Mouse (Mus musculus) brain, embryonic 14.5 days (tissue): ENCODE measurements around the gene 4930544D05Rik. TPM values are rescaled to one million over a fixed set of nuclear protein-coding genes. Genes with fewer than 3 reads are reported as not detected.
"Not testable (repeated sequence)": the region's sequence is repeated elsewhere in the genome, so short reads cannot be mapped to it uniquely, and the experiment has no call there.

Source experiments
- DNase-seq: peaks from one replicate; pipeline ENCODE4 v3.0.0-alpha.2; 2011; ENCODE audit warnings: low read depth
- CTCF ChIP-seq: fragments of 200-500 bp; IDR thresholded peaks from 2 replicates; pipeline ENCODE4 v1.5.1; 2012; ENCODE audit warnings: inconsistent platforms, mild to moderate bottlenecking, moderate library complexity, borderline replicate concordance; ENCODE audit not compliant: insufficient read depth, insufficient read length; ENCODE audit errors: extremely low read depth
- POLR2A ChIP-seq: fragments of 200-500 bp; IDR thresholded peaks from 2 replicates; pipeline ENCODE4 v1.6.1; 2012; ENCODE audit warnings: mild to moderate bottlenecking, inconsistent platforms, borderline replicate concordance; ENCODE audit not compliant: poor library complexity, insufficient read depth, insufficient read length, severe bottlenecking; ENCODE audit errors: extremely low read depth
- polyA plus RNA-seq: library from polyadenylated mRNA; depleted of rRNA; stranded (reverse); fragments of >200 nt; gene quantifications from 2 replicates; pipeline ENCODE4 v1.2.3, GENCODE M21; 2012; rRNA removed

Gene 4930544D05Rik
- not detected in 2 replicates for polyA plus RNA-seq

DNA sequence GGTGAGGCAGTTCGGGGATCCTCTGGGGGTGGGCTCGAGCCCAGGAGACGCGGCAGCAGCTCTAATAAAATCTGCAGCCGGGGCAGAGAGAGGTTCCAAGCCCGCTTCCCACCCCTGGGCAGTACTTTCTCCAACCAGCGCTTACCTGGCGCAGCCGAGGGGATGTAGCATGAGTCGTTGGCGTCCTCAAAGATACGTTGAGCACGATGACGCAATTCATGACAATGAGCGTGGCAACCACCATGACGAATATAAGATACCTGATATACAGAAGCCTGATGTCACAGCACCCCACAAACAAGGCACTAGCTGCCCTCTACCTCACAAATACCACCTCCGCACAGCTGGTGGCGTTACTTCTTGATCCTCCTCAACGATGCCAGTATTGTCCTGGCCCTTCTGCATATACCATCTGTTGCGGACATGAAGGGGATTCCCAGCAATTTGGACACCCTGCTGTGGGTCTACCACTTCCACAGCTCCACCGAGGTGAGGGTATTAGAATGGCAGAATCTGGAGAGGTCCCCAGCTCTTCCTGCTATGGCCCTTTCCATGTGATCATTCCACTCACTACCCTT is at the start of gene 4930544D05Rik:
Gene 4930544D05Rik (plus strand): TSS at position 333 of the 578 bp plus-strand sequence.
- TF ChIP-seq CTCF = no peak
- TF ChIP-seq POLR2A = no peak
- no peak for DNase-seq

DNA sequence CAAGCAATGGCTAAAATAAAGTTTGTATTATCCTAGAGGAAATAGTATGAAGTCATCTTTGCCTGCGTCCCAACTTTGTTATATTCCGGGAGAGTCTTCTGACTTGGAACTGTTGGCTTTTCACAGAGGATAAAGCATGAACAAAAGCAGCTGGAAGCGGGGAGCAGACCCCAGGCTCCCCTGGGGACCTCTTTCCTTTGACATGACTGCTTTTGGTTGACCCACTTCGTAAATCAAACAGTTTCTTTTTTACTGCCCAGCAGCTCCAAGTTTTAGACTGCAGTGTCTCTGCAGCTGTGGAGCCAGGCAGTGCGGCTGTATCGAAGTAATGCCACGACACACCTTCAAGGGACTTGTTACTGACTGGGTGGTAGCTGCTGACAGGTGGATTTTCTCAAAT is 49.1 kb upstream of the 4930544D05Rik start:
- no peak for DNase-seq
- TF ChIP-seq CTCF = no peak
- TF ChIP-seq POLR2A = no peak

DNA sequence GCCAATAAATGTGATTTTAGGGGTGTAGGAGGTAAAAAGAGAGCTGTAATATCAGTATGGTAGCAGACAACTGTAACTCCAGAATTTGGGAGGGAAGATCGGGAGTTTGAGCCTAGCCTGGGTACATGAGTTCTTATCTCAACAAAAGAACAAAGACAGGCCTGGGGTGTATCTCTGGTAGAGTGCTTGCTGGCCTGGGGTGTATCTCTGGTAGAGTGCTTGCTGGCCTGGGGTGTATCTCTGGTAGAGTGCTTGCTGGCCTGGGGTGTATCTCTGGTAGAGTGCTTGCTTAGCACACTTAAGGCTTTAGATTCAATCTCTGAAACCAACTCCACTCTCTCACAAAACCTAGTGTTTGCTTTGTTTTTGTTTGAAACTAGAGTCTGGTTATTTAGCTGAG is 45.0 kb upstream of the 4930544D05Rik start:
- DNase-seq = not testable (repeated sequence)

DNA sequence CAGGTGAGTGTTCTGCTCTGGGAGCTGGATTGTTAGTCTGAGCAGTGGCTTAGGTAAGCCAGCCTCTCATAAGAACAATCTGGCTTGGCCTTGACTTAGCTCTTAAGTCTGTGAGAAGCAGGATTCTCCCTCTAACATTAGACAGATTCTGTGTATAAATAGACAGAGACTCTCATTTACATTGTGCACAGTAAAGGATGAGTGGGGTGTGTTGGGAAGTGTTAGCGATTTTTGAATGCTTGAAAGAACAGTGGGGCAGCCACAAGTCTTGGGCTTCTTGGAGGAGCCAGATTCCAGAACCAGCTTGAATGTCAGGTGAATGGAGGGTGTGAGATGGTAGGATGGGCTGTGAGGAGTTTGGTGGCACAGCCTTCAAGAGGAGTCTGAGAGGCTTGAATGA is 44.0 kb upstream of the 4930544D05Rik start:
- DNase-seq = no peak

DNA sequence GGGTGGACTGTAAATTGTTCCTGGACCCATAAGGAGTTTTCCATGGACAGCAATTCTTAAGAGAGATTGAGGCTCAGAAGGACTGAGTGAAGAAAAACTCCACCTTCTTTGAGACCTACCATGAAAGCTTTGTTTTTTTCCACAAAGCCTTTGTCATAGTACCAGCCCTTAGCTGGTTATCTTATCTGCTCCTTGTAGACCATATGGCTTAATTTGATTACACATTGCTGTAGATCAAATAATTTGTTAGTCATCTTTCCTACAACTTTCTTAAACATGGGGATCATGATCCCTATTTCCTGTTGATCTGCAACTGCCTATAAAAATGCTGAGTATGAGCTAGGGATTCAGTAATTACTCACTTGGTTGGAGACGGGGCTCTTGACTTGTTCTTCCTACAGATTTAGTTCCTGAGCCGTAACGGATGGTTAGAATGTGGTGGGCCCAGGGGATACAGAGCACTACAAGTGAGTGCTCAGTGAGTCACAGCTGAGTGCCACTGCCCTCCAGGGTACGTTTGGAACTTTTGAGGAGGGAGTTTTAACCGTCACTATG is 43.2 kb upstream of the 4930544D05Rik start:
- DNase-seq = no peak
- TF ChIP-seq CTCF (no peak), POLR2A (no peak)

More for the DNA sequence above, 44.0 kb upstream of the 4930544D05Rik start:
- TF ChIP-seq POLR2A (no peak), CTCF (no peak)

DNA sequence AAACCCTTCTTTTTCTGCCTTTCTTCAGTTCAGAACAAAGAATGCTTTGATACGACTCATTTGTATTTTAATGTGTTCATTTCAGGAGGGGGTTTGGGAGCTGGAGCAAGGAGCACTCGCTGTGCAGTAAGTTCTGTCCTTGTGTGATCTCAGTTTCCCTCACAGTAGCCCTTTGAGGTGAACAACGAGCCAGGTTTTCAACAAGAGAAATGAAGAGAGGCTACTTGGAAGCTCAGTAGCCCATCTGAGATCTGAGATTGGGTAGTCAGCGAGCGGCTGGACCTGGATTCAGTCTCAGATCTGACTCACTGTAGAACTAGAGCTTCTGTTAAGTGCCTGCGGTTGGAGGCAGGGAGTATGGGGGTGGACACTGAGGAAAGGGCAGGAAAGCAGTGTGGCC is 41.8 kb upstream of the 4930544D05Rik start:
- no peak for TF ChIP-seq CTCF
- TF ChIP-seq POLR2A = no peak
- peak; percentile 67 for DNase-seq

DNA sequence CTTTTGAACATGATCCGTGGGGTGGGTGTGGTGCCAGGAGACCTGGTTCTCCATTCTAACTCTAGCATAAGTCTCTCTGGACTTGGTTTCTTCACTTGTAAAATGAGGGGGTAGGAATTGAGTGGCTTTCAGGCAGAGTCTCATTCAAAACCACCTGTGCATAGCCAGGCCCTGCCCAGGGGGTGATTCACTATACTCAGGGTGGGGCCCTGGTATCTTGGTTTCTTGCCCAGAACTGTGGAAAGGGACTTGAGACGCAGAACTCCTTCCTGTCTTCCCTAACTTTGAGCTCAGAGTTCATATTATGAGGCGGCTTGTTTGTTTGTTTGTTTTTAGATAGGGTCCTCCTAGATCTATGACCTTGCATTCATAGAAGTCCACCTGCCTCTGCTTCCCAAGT is 38.4 kb upstream of the 4930544D05Rik start:
- TF ChIP-seq POLR2A (no peak), CTCF (no peak)
- DNase-seq = no peak

DNA sequence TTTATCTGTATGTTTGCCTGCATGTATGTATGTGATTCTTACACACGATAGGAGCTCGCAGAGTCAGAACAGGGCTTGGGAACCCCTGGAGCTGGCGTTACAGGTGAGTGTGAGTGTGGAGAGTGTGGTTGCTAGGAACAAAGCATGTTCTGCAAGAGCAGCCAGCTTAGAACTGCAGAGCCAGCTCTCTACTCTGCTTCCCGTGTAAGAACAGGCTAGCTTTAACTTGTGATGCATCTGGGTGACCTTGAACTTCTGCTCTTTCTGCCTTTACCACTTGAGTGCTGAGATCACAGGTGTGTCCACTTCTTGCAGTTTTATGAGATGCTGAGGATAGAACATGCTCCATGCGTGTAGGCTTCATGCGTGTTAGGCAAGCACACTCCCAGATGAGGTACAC is 36.7 kb upstream of the 4930544D05Rik start:
- no peak for DNase-seq

DNA sequence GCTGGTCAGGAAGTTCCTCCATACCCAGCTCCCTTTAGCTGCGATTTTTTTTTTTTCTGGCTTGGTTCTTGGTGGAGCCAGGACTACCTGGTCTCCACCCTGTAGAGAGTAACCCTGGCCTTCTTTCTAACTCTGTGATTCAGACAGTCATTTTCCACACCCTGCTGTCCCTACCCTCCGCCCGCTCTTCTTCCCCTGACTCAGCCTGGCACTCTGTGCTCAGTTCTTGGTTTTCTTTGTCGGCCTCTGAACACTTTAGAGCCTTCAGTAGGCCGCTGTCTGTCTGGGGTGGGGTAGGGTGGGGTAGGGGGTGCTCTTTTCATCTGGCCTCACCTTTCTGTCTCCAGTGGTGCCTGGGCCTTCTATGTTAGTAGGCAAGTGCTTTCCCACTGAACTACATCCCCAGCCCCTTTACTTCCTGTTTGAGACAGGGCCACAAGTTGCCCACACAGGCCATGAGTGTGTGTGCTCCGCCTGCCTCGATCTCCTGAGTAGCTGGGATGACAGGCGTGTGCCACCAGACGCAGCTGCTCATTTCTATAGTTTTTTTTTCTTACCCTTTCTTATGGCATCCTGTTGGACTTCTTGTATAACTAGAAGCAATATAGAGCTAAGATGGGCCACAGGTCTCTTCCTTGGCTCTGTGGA is 35.8 kb upstream of the 4930544D05Rik start:
- no peak for TF ChIP-seq CTCF
- TF ChIP-seq POLR2A = no peak
- no peak for DNase-seq

More for the DNA sequence above, 36.7 kb upstream of the 4930544D05Rik start:
- TF ChIP-seq CTCF = no peak
- no peak for TF ChIP-seq POLR2A

DNA sequence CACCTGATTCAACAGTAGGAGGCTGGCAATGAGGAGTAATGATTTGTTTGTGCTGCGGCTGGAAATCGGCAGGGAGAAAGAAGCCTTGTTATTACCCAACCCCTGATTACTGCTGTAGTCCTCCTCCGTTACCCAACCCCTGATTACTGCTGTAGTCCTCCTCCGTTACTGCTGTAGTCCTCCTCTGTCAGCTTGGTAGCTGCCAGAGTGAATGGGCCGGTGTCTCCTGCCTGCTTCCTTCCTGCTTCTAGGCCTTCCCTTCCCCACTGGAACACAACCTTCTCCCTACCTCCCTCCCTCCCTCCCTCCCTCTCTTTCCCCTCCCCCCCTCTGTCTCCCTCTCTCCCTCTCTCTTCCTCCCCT is 35.3 kb upstream of the 4930544D05Rik start:
- TF ChIP-seq CTCF (no peak), POLR2A (no peak)

DNA sequence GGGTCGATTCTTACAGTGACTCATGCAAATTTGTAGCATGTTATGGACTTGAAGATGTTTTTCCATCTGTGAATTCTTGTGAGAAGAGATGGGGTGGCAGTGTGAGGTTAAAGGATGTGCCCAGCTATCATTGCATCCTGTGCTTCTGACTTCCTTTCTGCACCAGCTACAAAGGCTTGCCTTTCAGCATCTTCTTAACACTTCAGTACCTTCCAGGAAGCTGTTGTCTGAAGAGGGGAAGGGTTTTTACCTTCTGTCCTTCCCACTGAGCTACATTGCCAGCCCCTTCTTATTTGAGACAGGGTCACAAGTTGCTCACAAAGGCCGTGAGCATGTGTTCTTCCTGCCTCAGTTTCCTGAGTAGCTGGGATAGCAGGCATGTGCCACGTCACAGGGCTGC is 34.7 kb upstream of the 4930544D05Rik start:
- no peak for DNase-seq
- TF ChIP-seq CTCF (no peak), POLR2A (no peak)

More for the DNA sequence above, 35.3 kb upstream of the 4930544D05Rik start:
- DNase-seq = no peak

DNA sequence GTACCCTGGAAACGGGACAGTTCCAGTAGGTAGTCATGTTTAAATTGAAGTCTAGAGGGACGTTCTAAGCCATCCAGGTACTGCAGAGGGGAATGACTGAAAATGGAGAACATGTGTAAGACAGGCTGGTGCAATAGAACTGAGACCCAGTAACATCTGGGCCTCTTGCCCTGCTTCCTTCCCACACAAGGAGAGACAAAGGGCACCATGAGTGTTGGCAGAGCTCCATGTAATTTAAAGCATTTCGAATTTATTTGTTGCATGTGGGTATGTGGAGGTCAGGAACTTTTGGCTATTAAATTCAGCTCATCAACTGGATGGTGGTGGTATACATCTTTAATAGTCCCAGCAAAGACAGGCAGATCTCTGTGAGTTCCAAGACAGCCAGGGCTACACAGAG is 33.5 kb upstream of the 4930544D05Rik start:
- no peak for DNase-seq
- TF ChIP-seq CTCF (no peak), POLR2A (no peak)
